Mouse (Mus musculus): ENCODE measurements around the gene Uxs1. TPM values are rescaled to one million over a fixed set of nuclear protein-coding genes. Genes with fewer than 3 reads are reported as not detected.

The Uxs1 gene
- polyA plus RNA-seq, 1 experiment from 2014 or later, result 18.5 TPM

- Histone ChIP-seq H3K27me3 (no peaks in the 10 kb centered on the region), H3K36me3 (replicated peaks) (no peaks in the 10 kb centered on the region), H3K4me1 (peaks cover 16% of the 10 kb centered on the region), H3K27ac (peak overlapping the region; percentile 56; the same call in 1 of the 2 replicates), H3K9ac (no peak overlapping the region), H3K4me2 (no peak overlapping the region), H3K9me3 (no peaks in the 10 kb centered on the region), H3K4me3 (replicated peaks) (no peak overlapping the region)
- 11% methylated on average over 4 of the region's 4 CpGs for WGBS
- ATAC-seq (ENCODE audit: low FRiP score), result peak; percentile 82
Measured at GRCm38 (mm10) chr1:43698577-43699000, 129.0 kb downstream of the Uxs1 start.

Other genes with a start within 250 kb of the Uxs1 start
- 1.1 and 2.7 TPM in 2 replicates for gene 1500015O10Rik, start 97.2 kb downstream of the Uxs1 start, polyA plus RNA-seq (2016; fragmentation: Nextera tagmentation; extraction: Ambion mirVana)
- gene Tpp2, start 105.8 kb upstream of the Uxs1 start, polyA plus RNA-seq (2016; fragmentation: Nextera tagmentation; extraction: Ambion mirVana), result 64.4 and 67.0 TPM in 2 replicates
- gene Mettl21c, start 192.2 kb upstream of the Uxs1 start, polyA plus RNA-seq (2016; fragmentation: Nextera tagmentation; extraction: Ambion mirVana), result 0.88 and 1.5 TPM in 2 replicates
- gene Gm8251, start 234.1 kb upstream of the Uxs1 start, polyA plus RNA-seq (2016; fragmentation: Nextera tagmentation; extraction: Ambion mirVana), result 0.14 and 0.29 TPM in 2 replicates

Measured in forebrain, embryonic 12.5 days (tissue).